Mouse (Mus musculus) liver, embryonic 15.5 days (tissue): ENCODE measurements around the gene Ntng1. TPM values are rescaled to one million over a fixed set of nuclear protein-coding genes. Genes with fewer than 3 reads are reported as not detected.
"Not testable (repeated sequence)": the region's sequence is repeated elsewhere in the genome, so short reads cannot be mapped to it uniquely, and the experiment has no call there.

Source experiments
- ATAC-seq: fragments of 200-750 bp; cut with Nextera tagmentation; 2 replicates; pipeline ENCODE4 v1.8.0; 2017; ENCODE audit warnings: moderate number of reproducible peaks, mild to moderate bottlenecking, moderate library complexity; ENCODE audit not compliant: insufficient read depth
- H3K27ac ChIP-seq: fragments of 300-500 bp; sonication (generic); replicated peaks from 2 replicates; pipeline ENCODE4 v1.5.1; 2015; ENCODE audit warnings: mild to moderate bottlenecking, inconsistent platforms
- H3K27me3 ChIP-seq: fragments of 300-500 bp; sonication (generic); 2 replicates; pipeline ENCODE4 v1.6.1; 2015; ENCODE audit warnings: mild to moderate bottlenecking, inconsistent platforms
- H3K36me3 ChIP-seq: fragments of 300-500 bp; sonication (generic); replicated peaks from 2 replicates; pipeline ENCODE4 v1.6.1; 2015; ENCODE audit warnings: moderate library complexity, mild to moderate bottlenecking, inconsistent platforms
- H3K4me1 ChIP-seq: fragments of 300-500 bp; sonication (generic); replicated peaks from 2 replicates; pipeline ENCODE4 v1.6.1; 2015; ENCODE audit warnings: inconsistent platforms
- H3K4me2 ChIP-seq: fragments of 300-500 bp; sonication (generic); 2 replicates; pipeline ENCODE4 v1.6.1; 2015; ENCODE audit warnings: moderate library complexity, mild to moderate bottlenecking, inconsistent platforms
- H3K4me3 ChIP-seq: fragments of 300-500 bp; sonication (generic); replicated peaks from 2 replicates; pipeline ENCODE4 v1.5.1; 2015; ENCODE audit warnings: mild to moderate bottlenecking, inconsistent platforms
- H3K9ac ChIP-seq: fragments of 300-500 bp; sonication (generic); 2 replicates; pipeline ENCODE4 v1.6.1; 2015; ENCODE audit warnings: moderate library complexity, mild to moderate bottlenecking, inconsistent platforms
- H3K9me3 ChIP-seq: fragments of 300-500 bp; sonication (generic); replicated peaks from 2 replicates; pipeline ENCODE4 v1.6.1; 2016; ENCODE audit warnings: inconsistent platforms
- WGBS: fragments of 180-500 bp; shearing (Covaris S2); methylation state at CpG from one replicate; pipeline ENCODE4 v1.1.7; 2015; ENCODE audit warnings: mixed read lengths; ENCODE audit not compliant: insufficient replicate concordance; 5-methylcytosine and 5-hydroxymethylcytosine counted together
- polyA plus RNA-seq: library from polyadenylated mRNA; unstranded; fragments of >200 nt; fragmentation: Nextera tagmentation; extraction: Ambion mirVana; gene quantifications from 2 replicates; pipeline ENCODE4 v1.2.1, GENCODE M21; 2015

Gene Ntng1
- polyA plus RNA-seq, 1 experiment from 2014 or later, result 0.24 TPM

DNA sequence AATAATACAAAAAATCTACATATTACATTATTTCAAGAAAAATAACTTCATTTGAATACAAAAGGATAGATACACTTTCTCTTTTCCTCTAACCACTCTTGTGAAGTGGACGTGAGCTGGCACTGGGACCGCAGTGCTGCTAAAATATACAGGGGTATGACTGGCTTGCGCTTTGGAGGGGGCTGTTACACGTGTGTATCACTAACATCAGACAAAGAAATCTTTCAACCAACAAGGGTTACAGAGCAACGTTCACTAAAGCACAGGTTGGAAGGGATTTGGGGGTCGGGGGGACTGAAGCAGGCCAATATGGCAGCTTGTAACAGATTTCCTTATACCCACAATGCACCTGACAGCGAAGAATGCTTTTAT is 361.9 kb downstream of the Ntng1 start:
- Histone ChIP-seq H3K4me3 (no peak overlapping the region), H3K4me2 (peak overlapping the region; percentile 32; the same call in 1 of the 2 replicates), H3K4me1 (no peaks in the 10 kb centered on the region), H3K36me3 (no peaks in the 10 kb centered on the region), H3K9me3 (no peaks in the 10 kb centered on the region), H3K27me3 (peaks cover 4% of the 10 kb centered on the region; the same call in 1 of the 2 replicates), H3K9ac (no peak overlapping the region), H3K27ac (no peak overlapping the region)
- no peak for ATAC-seq
- 46% methylated on average over 7 of the region's 7 CpGs for WGBS

- Histone ChIP-seq H3K36me3 (no peaks in the 10 kb centered on the region), H3K27me3 (no peaks in the 10 kb centered on the region), H3K9ac (no peak overlapping the region), H3K4me2 (no peak overlapping the region), H3K4me1 (no peaks in the 10 kb centered on the region), H3K4me3 (no peak overlapping the region), H3K27ac (no peak overlapping the region), H3K9me3 (no peaks in the 10 kb centered on the region)
- no peak for ATAC-seq
- 59% methylated on average over 2 of the region's 2 CpGs for WGBS
Measured at GRCm38 (mm10) chr3:109775200-109775599, 368.6 kb downstream of the Ntng1 start.

DNA sequence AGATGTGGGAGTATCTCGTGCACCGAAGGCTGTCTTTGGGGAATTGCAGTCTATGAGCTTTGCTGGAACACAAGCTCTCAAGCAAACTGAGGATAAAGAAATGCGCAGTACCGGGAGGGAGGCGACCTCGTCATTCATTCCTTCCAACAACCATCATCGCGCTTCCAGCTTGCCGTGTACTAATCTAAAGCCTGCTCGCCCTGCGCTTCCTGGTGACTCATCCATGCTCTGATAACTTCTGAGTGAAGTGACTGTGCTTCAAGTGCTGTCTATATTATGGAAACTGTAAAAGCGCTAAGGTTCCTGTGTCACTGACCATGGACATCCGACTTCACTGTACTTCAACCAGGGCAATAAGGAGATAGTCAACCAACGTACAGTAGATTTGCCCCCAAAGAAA is 371.7 kb downstream of the Ntng1 start:
- H3K27ac ChIP-seq, result no peak overlapping the region
- H3K4me3 ChIP-seq, result no peak overlapping the region
- H3K27me3 ChIP-seq, result no peaks in the 10 kb centered on the region
- ATAC-seq, result no peak
- 53% methylated on average over 14 of the region's 14 CpGs for WGBS
- no peak overlapping the region for H3K4me2 ChIP-seq
- H3K4me1 ChIP-seq, result no peaks in the 10 kb centered on the region
- no peak overlapping the region for H3K9ac ChIP-seq
- H3K9me3 ChIP-seq, result no peaks in the 10 kb centered on the region
- no peaks in the 10 kb centered on the region for H3K36me3 ChIP-seq

- Histone ChIP-seq H3K27me3 (no peaks in the 10 kb centered on the region), H3K9me3 (no peaks in the 10 kb centered on the region), H3K36me3 (no peaks in the 10 kb centered on the region), H3K9ac (no peak overlapping the region), H3K4me1 (no peaks in the 10 kb centered on the region), H3K27ac (no peak overlapping the region), H3K4me3 (no peak overlapping the region), H3K4me2 (no peak overlapping the region)
- WGBS, result 68% methylated on average over 3 of the region's 3 CpGs
- no peak for ATAC-seq
Measured at GRCm38 (mm10) chr3:109766939-109767338, 376.9 kb downstream of the Ntng1 start.

DNA sequence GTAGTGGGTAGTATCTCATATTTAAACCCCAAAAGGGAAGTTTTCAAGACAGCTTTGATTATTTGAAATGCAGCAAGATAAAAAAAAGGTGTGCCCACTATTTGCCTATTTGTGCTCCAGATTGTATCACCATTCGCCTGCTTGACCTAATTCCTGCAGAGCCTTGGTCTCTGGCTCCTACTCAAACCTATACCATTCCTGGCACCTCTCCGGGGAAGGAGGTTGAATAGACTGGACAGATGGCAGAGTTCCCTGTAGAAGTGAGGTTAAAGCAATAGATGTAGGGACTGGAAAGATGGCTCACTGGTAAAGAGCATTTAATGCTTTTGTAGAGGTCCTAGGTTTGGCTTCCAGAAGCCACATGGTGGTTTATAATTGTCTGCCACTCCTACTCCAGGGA is 378.2 kb downstream of the Ntng1 start:
- 49% methylated on average over 2 of the region's 2 CpGs for WGBS
- H3K4me1 ChIP-seq, result no peaks in the 10 kb centered on the region
- no peak overlapping the region for H3K4me3 ChIP-seq
- H3K27me3 ChIP-seq, result no peaks in the 10 kb centered on the region
- ATAC-seq, result no peak
- no peak overlapping the region for H3K4me2 ChIP-seq
- H3K9me3 ChIP-seq, result no peaks in the 10 kb centered on the region
- H3K36me3 ChIP-seq, result no peaks in the 10 kb centered on the region
- H3K9ac ChIP-seq, result no peak overlapping the region
- H3K27ac ChIP-seq, result no peak overlapping the region

DNA sequence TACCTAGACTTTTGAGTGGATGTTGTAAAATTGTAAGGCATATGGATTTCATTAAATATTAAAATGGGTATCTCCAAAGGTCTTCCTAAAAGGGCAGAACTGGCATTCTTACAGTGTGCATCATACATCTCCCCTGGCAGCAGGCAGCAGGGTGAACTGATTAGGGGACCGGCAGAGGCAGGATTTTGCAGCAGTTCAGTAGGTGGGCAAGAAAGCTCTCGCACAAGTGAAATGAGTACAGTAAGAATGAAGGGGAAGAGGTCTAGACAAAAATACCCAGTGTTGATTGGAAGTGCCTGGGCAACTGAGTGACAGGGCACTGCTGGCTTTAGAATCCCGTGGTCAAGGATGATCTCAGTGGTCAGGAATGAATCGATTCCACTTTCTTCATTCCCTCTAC is 378.7 kb downstream of the Ntng1 start:
- Histone ChIP-seq H3K27me3 (no peaks in the 10 kb centered on the region), H3K27ac (no peak overlapping the region), H3K4me1 (no peaks in the 10 kb centered on the region), H3K9ac (no peak overlapping the region), H3K36me3 (no peaks in the 10 kb centered on the region), H3K4me2 (no peak overlapping the region), H3K9me3 (no peaks in the 10 kb centered on the region), H3K4me3 (no peak overlapping the region)
- ATAC-seq, result no peak
- WGBS, result 54% methylated on average over 4 of the region's 4 CpGs

- Histone ChIP-seq H3K36me3 (no peaks in the 10 kb centered on the region), H3K4me1 (no peaks in the 10 kb centered on the region), H3K9me3 (no peaks in the 10 kb centered on the region), H3K27me3 (no peaks in the 10 kb centered on the region), H3K27ac (no peak overlapping the region), H3K4me3 (no peak overlapping the region), H3K4me2 (no peak overlapping the region), H3K9ac (no peak overlapping the region)
- no peak for ATAC-seq
- 68% methylated on average over 2 of the region's 2 CpGs for WGBS
Measured at GRCm38 (mm10) chr3:109756426-109756825, 387.4 kb downstream of the Ntng1 start.

GRCm38 (mm10) chr3:109747593-109747992 is 396.2 kb downstream of the Ntng1 start:
- H3K27ac ChIP-seq, H3K9ac ChIP-seq, H3K4me1 ChIP-seq, ATAC-seq, H3K4me2 ChIP-seq, H3K27me3 ChIP-seq, H3K4me3 ChIP-seq, H3K36me3 ChIP-seq, H3K9me3 ChIP-seq: not testable (repeated sequence)
- 15% methylated on average over 3 of the region's 3 CpGs for WGBS

GRCm38 (mm10) chr3:109740466-109741102 is 403.2 kb downstream of the Ntng1 start:
- no peak overlapping the region for H3K4me3 ChIP-seq
- no peaks in the 10 kb centered on the region for H3K4me1 ChIP-seq
- no peak overlapping the region for H3K9ac ChIP-seq
- H3K9me3 ChIP-seq, result no peaks in the 10 kb centered on the region
- 56% methylated on average over 2 of the region's 2 CpGs for WGBS
- H3K27me3 ChIP-seq, result no peaks in the 10 kb centered on the region
- no peaks in the 10 kb centered on the region for H3K36me3 ChIP-seq
- no peak overlapping the region for H3K4me2 ChIP-seq
- H3K27ac ChIP-seq, result no peak overlapping the region
- ATAC-seq, result no peak

GRCm38 (mm10) chr3:109732327-109733182 is 411.3 kb downstream of the Ntng1 start:
- 44% methylated on average over 10 of the region's 10 CpGs for WGBS
- H3K4me2 ChIP-seq, result no peak overlapping the region
- H3K9ac ChIP-seq, result no peak overlapping the region
- H3K36me3 ChIP-seq, result no peaks in the 10 kb centered on the region
- no peak overlapping the region for H3K27ac ChIP-seq
- H3K4me1 ChIP-seq, result no peaks in the 10 kb centered on the region
- no peak overlapping the region for H3K4me3 ChIP-seq
- ATAC-seq, result no peak
- no peaks in the 10 kb centered on the region for H3K9me3 ChIP-seq
- H3K27me3 ChIP-seq, result no peaks in the 10 kb centered on the region

DNA sequence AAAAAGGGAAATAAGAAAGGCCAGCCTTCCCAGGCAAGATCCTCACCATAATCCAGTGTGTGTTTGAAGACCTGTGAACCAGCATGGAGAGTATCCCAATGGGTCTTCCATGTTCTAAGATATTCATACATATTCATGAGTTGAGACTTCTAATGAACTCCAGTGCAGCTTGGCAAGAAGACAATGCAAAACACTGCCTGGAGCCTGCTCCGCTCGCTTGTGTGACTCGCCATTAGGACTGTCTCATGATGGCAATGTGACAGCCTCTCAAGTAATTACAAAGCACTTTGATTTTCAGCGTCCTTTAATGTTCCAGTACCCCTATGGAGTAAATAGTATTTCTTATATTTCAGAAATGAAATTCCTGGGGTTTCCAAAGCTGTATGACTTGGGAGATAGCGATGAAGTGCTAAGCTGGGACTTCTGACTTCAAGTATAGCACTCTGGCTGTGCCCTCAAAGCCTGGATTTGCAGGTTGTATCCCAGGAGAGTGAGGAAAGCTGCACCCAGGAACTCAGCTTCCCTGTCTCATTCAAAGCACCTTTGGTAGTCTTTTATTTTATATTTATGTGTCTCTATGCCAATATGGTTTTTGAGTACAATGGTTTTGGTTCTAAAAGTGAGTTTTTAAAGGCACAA is 412.1 kb downstream of the Ntng1 start:
- Histone ChIP-seq H3K4me1 (no peaks in the 10 kb centered on the region), H3K9me3 (no peaks in the 10 kb centered on the region), H3K36me3 (no peaks in the 10 kb centered on the region), H3K9ac (no peak overlapping the region), H3K4me3 (no peak overlapping the region), H3K27me3 (no peaks in the 10 kb centered on the region), H3K27ac (no peak overlapping the region), H3K4me2 (no peak overlapping the region)
- 67% methylated on average over 5 of the region's 5 CpGs for WGBS
- ATAC-seq, result no peak
